Mouse (Mus musculus): ENCODE measurements at regions not wholly inside any gene's neighbourhood (a gene's known extent, or its start where the extent isn't known, plus 50 kb on each side); places are given as distances from the start of the nearest gene placed in this dataset.

- ATAC-seq (ENCODE audit: insufficient number of reproducible peaks, insufficient read depth, low FRiP score, low read depth): no peak
- H3K27ac ChIP-seq (replicated peaks in 1 of 2; ENCODE audit: control insufficient read depth in 1 of 2, insufficient read depth in 1 of 2, low read depth in 2 of 2, low read length in 2 of 2): no peak overlapping the region
- H3K9me3 ChIP-seq (ENCODE audit: control insufficient read depth, low read length): no peaks in the 10 kb centered on the region
- H3K4me2 ChIP-seq (ENCODE audit: low read length): no peak overlapping the region
- H3K36me3 ChIP-seq (ENCODE audit: control insufficient read depth, insufficient read depth, low read length): no peaks in the 10 kb centered on the region
- WGBS: 89% methylated on average over 6 of the region's 6 CpGs
- no peaks in the 10 kb centered on the region for H3K27me3 ChIP-seq (ENCODE audit: control insufficient read depth, insufficient read depth, low read length)
- peaks cover 4% of the 10 kb centered on the region in 2 experiments for H3K4me1 ChIP-seq (ENCODE audit: control insufficient read depth in 2 of 2, insufficient read depth in 2 of 2, low read length in 2 of 2)
- no peak overlapping the region for H3K4me3 ChIP-seq (ENCODE audit: control insufficient read depth in 1 of 2, insufficient read depth in 1 of 2, low read depth in 1 of 2, low read length in 2 of 2)
- no peak overlapping the region for H3K9ac ChIP-seq (ENCODE audit: low read length)
Measured at GRCm38 (mm10) chr3:37885776-37886175, 161.5 kb upstream of the Gm5148 start.

GRCm38 (mm10) chr3:37882417-37882816 lies 158.1 kb upstream of the Gm5148 start:
- Histone ChIP-seq H3K4me2 (ENCODE audit: low read length) (no peak overlapping the region), H3K4me1 (ENCODE audit: control insufficient read depth in 2 of 2, insufficient read depth in 2 of 2, low read length in 2 of 2) (peaks cover 4% of the 10 kb centered on the region in 2 experiments), H3K36me3 (ENCODE audit: control insufficient read depth, insufficient read depth, low read length) (no peaks in the 10 kb centered on the region), H3K4me3 (ENCODE audit: control insufficient read depth in 1 of 2, insufficient read depth in 1 of 2, low read depth in 1 of 2, low read length in 2 of 2) (no peak overlapping the region), H3K9me3 (ENCODE audit: control insufficient read depth, low read length) (no peaks in the 10 kb centered on the region), H3K27ac (replicated peaks in 1 of 2; ENCODE audit: control insufficient read depth in 1 of 2, insufficient read depth in 1 of 2, low read depth in 2 of 2, low read length in 2 of 2) (peak overlapping the region; percentile 5 to 21; a peak in 2 of 4 replicates), H3K9ac (ENCODE audit: low read length) (no peak overlapping the region; the same call in 1 of the 2 replicates), H3K27me3 (ENCODE audit: control insufficient read depth, insufficient read depth, low read length) (no peaks in the 10 kb centered on the region)
- no peak for ATAC-seq (ENCODE audit: insufficient number of reproducible peaks, insufficient read depth, low FRiP score, low read depth)
- 42% methylated on average over 5 of the region's 5 CpGs for WGBS

- ATAC-seq (ENCODE audit: insufficient number of reproducible peaks, insufficient read depth, low FRiP score, low read depth): no peak
- 80% methylated on average over 2 of the region's 2 CpGs for WGBS
- no peaks in the 10 kb centered on the region for H3K27me3 ChIP-seq (ENCODE audit: control insufficient read depth, insufficient read depth, low read length)
Measured at GRCm38 (mm10) chr3:37881016-37881415, 156.7 kb upstream of the Gm5148 start.

GRCm38 (mm10) chr3:37879056-37879455 lies 154.8 kb upstream of the Gm5148 start:
- H3K9ac ChIP-seq (ENCODE audit: low read length): no peak overlapping the region
- no peaks in the 10 kb centered on the region for H3K27me3 ChIP-seq (ENCODE audit: control insufficient read depth, insufficient read depth, low read length)
- H3K4me1 ChIP-seq (ENCODE audit: control insufficient read depth in 2 of 2, insufficient read depth in 2 of 2, low read length in 2 of 2): peaks cover 24 to 25% of the 10 kb centered on the region in 2 experiments
- no peak for ATAC-seq (ENCODE audit: insufficient number of reproducible peaks, insufficient read depth, low FRiP score, low read depth)
- no peaks in the 10 kb centered on the region for H3K9me3 ChIP-seq (ENCODE audit: control insufficient read depth, low read length)
- no peak overlapping the region for H3K4me3 ChIP-seq (ENCODE audit: control insufficient read depth in 1 of 2, insufficient read depth in 1 of 2, low read depth in 1 of 2, low read length in 2 of 2)
- no peaks in the 10 kb centered on the region for H3K36me3 ChIP-seq (ENCODE audit: control insufficient read depth, insufficient read depth, low read length)
- H3K27ac ChIP-seq (replicated peaks in 1 of 2; ENCODE audit: control insufficient read depth in 1 of 2, insufficient read depth in 1 of 2, low read depth in 2 of 2, low read length in 2 of 2): no peak overlapping the region
- no peak overlapping the region for H3K4me2 ChIP-seq (ENCODE audit: low read length)
- 58% methylated on average over 6 of the region's 6 CpGs for WGBS

More at GRCm38 (mm10) chr3:37881016-37881415, 156.7 kb upstream of the Gm5148 start:
- Histone ChIP-seq H3K4me2 (ENCODE audit: low read length) (no peak overlapping the region), H3K27ac (replicated peaks in 1 of 2; ENCODE audit: control insufficient read depth in 1 of 2, insufficient read depth in 1 of 2, low read depth in 2 of 2, low read length in 2 of 2) (no peak overlapping the region), H3K4me3 (ENCODE audit: control insufficient read depth in 1 of 2, insufficient read depth in 1 of 2, low read depth in 1 of 2, low read length in 2 of 2) (no peak overlapping the region), H3K4me1 (ENCODE audit: control insufficient read depth in 2 of 2, insufficient read depth in 2 of 2, low read length in 2 of 2) (peaks cover 9 to 10% of the 10 kb centered on the region in 2 experiments), H3K9ac (ENCODE audit: low read length) (no peak overlapping the region), H3K36me3 (ENCODE audit: control insufficient read depth, insufficient read depth, low read length) (no peaks in the 10 kb centered on the region), H3K9me3 (ENCODE audit: control insufficient read depth, low read length) (no peaks in the 10 kb centered on the region)

GRCm38 (mm10) chr3:37876016-37876765 lies 151.9 kb upstream of the Gm5148 start:
- H3K4me1 ChIP-seq (ENCODE audit: control insufficient read depth in 2 of 2, insufficient read depth in 2 of 2, low read length in 2 of 2): peaks cover 20 to 21% of the 10 kb centered on the region in 2 experiments
- H3K9ac ChIP-seq (ENCODE audit: low read length): peak overlapping the region; percentile 23; the same call in 1 of the 2 replicates
- H3K36me3 ChIP-seq (ENCODE audit: control insufficient read depth, insufficient read depth, low read length): no peaks in the 10 kb centered on the region
- no peaks in the 10 kb centered on the region for H3K27me3 ChIP-seq (ENCODE audit: control insufficient read depth, insufficient read depth, low read length)
- H3K27ac ChIP-seq (replicated peaks in 1 of 2; ENCODE audit: control insufficient read depth in 1 of 2, insufficient read depth in 1 of 2, low read depth in 2 of 2, low read length in 2 of 2): peak overlapping the region; percentile 97 to 99
- H3K4me3 ChIP-seq (ENCODE audit: control insufficient read depth in 1 of 2, insufficient read depth in 1 of 2, low read depth in 1 of 2, low read length in 2 of 2): no peak overlapping the region
- no peak overlapping the region for H3K4me2 ChIP-seq (ENCODE audit: low read length)
- H3K9me3 ChIP-seq (ENCODE audit: control insufficient read depth, low read length): no peaks in the 10 kb centered on the region
- 65% methylated on average over 13 of the region's 13 CpGs for WGBS
- no peak for ATAC-seq (ENCODE audit: insufficient number of reproducible peaks, insufficient read depth, low FRiP score, low read depth)

GRCm38 (mm10) chr3:37875331-37876015 lies 151.2 kb upstream of the Gm5148 start:
- peak overlapping the region; percentile 97 to 99 for H3K27ac ChIP-seq (replicated peaks in 1 of 2; ENCODE audit: control insufficient read depth in 1 of 2, insufficient read depth in 1 of 2, low read depth in 2 of 2, low read length in 2 of 2)
- peak; percentile 92 for ATAC-seq (ENCODE audit: insufficient number of reproducible peaks, insufficient read depth, low FRiP score, low read depth)
- H3K4me2 ChIP-seq (ENCODE audit: low read length): peak overlapping the region; percentile 28
- no peaks in the 10 kb centered on the region for H3K9me3 ChIP-seq (ENCODE audit: control insufficient read depth, low read length)
- no peaks in the 10 kb centered on the region for H3K36me3 ChIP-seq (ENCODE audit: control insufficient read depth, insufficient read depth, low read length)
- H3K9ac ChIP-seq (ENCODE audit: low read length): no peak overlapping the region; the same call in 1 of the 2 replicates
- H3K4me1 ChIP-seq (ENCODE audit: control insufficient read depth in 2 of 2, insufficient read depth in 2 of 2, low read length in 2 of 2): peaks cover 20 to 21% of the 10 kb centered on the region in 2 experiments
- 1% methylated on average over 6 of the region's 6 CpGs for WGBS
- no peaks in the 10 kb centered on the region for H3K27me3 ChIP-seq (ENCODE audit: control insufficient read depth, insufficient read depth, low read length)
- H3K4me3 ChIP-seq (ENCODE audit: control insufficient read depth in 1 of 2, insufficient read depth in 1 of 2, low read depth in 1 of 2, low read length in 2 of 2): no peak overlapping the region

GRCm38 (mm10) chr3:37874864-37875263 lies 150.6 kb upstream of the Gm5148 start:
- Histone ChIP-seq H3K36me3 (ENCODE audit: control insufficient read depth, insufficient read depth, low read length) (no peaks in the 10 kb centered on the region), H3K4me3 (ENCODE audit: control insufficient read depth in 1 of 2, insufficient read depth in 1 of 2, low read depth in 1 of 2, low read length in 2 of 2) (no peak overlapping the region), H3K9ac (ENCODE audit: low read length) (no peak overlapping the region), H3K27ac (replicated peaks in 1 of 2; ENCODE audit: control insufficient read depth in 1 of 2, insufficient read depth in 1 of 2, low read depth in 2 of 2, low read length in 2 of 2) (peak overlapping the region; percentile 97 to 99), H3K4me2 (ENCODE audit: low read length) (peak overlapping the region; percentile 28; the same call in 1 of the 2 replicates), H3K27me3 (ENCODE audit: control insufficient read depth, insufficient read depth, low read length) (no peaks in the 10 kb centered on the region), H3K4me1 (ENCODE audit: control insufficient read depth in 2 of 2, insufficient read depth in 2 of 2, low read length in 2 of 2) (peaks cover 20 to 21% of the 10 kb centered on the region in 2 experiments), H3K9me3 (ENCODE audit: control insufficient read depth, low read length) (no peaks in the 10 kb centered on the region)
- no peak for ATAC-seq (ENCODE audit: insufficient number of reproducible peaks, insufficient read depth, low FRiP score, low read depth)
- whole genome bisulfite sequencing: 66% methylated on average over 6 of the region's 6 CpGs

Measured in heart, embryonic 14.5 days (tissue).